Mouse (Mus musculus): ENCODE data around the gene Pum1. TPM values are rescaled to one million over a fixed set of nuclear protein-coding genes. Genes with fewer than 3 reads are reported as not detected.

Gene Pum1
- total RNA-seq, 2 experiments from 2014 or later, result 122 to 125 TPM

- DNase-seq (ENCODE audit: low spot score in 2 of 2), result no peak
- H3K4me3 ChIP-seq, result no peak overlapping the region
- H3K27ac ChIP-seq, result peak overlapping the region; percentile 23; the same call in 1 of the 2 replicates
- no peak for TF ChIP-seq CTCF (conservative IDR thresholded peaks at IDR 0.05)
Measured at GRCm38 (mm10) chr4:130753755-130754154, 90.6 kb downstream of the Pum1 start.

GRCm38 (mm10) chr4:130754776-130755175 is 91.7 kb downstream of the Pum1 start:
- Histone ChIP-seq H3K27ac (0 out of 2 replicates have a peak overlapping the region, but pooled peaks have one; percentile 4), H3K4me3 (no peak overlapping the region)
- DNase-seq (ENCODE audit: low spot score in 2 of 2), result no peak
- no peak for TF ChIP-seq CTCF (conservative IDR thresholded peaks at IDR 0.05)

GRCm38 (mm10) chr4:130759875-130760274 is 96.8 kb downstream of the Pum1 start:
- Histone ChIP-seq H3K27ac (no peak overlapping the region), H3K4me3 (no peak overlapping the region)
- DNase-seq (ENCODE audit: low spot score in 2 of 2), result no peak
- TF ChIP-seq CTCF (conservative IDR thresholded peaks at IDR 0.05), result no peak

GRCm38 (mm10) chr4:130761809-130762208 is 98.7 kb downstream of the Pum1 start:
- DNase-seq (ENCODE audit: low spot score in 2 of 2), result no peak
- no peak overlapping the region for H3K27ac ChIP-seq
- H3K4me3 ChIP-seq, result no peak overlapping the region
- no peak for TF ChIP-seq CTCF (conservative IDR thresholded peaks at IDR 0.05)

- no peak for DNase-seq (ENCODE audit: low spot score in 2 of 2)
- Histone ChIP-seq H3K27ac (0 out of 2 replicates have a peak overlapping the region, but pooled peaks have one; percentile 32), H3K4me3 (no peak overlapping the region)
- no peak for TF ChIP-seq CTCF (conservative IDR thresholded peaks at IDR 0.05)
Measured at GRCm38 (mm10) chr4:130765399-130766160, 102.5 kb downstream of the Pum1 start.

GRCm38 (mm10) chr4:130766387-130766786 is 103.3 kb downstream of the Pum1 start:
- no peak for TF ChIP-seq CTCF (conservative IDR thresholded peaks at IDR 0.05)
- no peak for DNase-seq (ENCODE audit: low spot score in 2 of 2)
- Histone ChIP-seq H3K4me3 (no peak overlapping the region), H3K27ac (no peak overlapping the region)

GRCm38 (mm10) chr4:130766926-130767325 is 103.8 kb downstream of the Pum1 start:
- no peak overlapping the region for H3K27ac ChIP-seq
- H3K4me3 ChIP-seq, result no peak overlapping the region
- DNase-seq (ENCODE audit: low spot score in 2 of 2), result no peak
- TF ChIP-seq CTCF (conservative IDR thresholded peaks at IDR 0.05), result no peak

- H3K4me3 ChIP-seq, result no peak overlapping the region
- no peak for DNase-seq (ENCODE audit: low spot score in 2 of 2)
- TF ChIP-seq CTCF (conservative IDR thresholded peaks at IDR 0.05), result no peak
Measured at GRCm38 (mm10) chr4:130773899-130774298, 110.8 kb downstream of the Pum1 start.

GRCm38 (mm10) chr4:130774822-130775221 is 111.7 kb downstream of the Pum1 start:
- DNase-seq (ENCODE audit: low spot score in 2 of 2), result no peak
- Histone ChIP-seq H3K27ac (no peak overlapping the region), H3K4me3 (no peak overlapping the region)
- TF ChIP-seq CTCF (conservative IDR thresholded peaks at IDR 0.05), result no peak

More at GRCm38 (mm10) chr4:130773899-130774298, 110.8 kb downstream of the Pum1 start:
- H3K27ac ChIP-seq, result 0 out of 2 replicates have a peak overlapping the region, but pooled peaks have one; percentile 20

GRCm38 (mm10) chr4:130777647-130778046 is 114.5 kb downstream of the Pum1 start:
- no peak for DNase-seq (ENCODE audit: low spot score in 2 of 2)
- no peak for TF ChIP-seq CTCF (conservative IDR thresholded peaks at IDR 0.05)
- H3K27ac ChIP-seq, result peak overlapping the region; percentile 54
- H3K4me3 ChIP-seq, result no peak overlapping the region

- DNase-seq (ENCODE audit: low spot score in 2 of 2), result peak in 1 of 2 experiments; percentile 75
- Histone ChIP-seq H3K27ac (peak overlapping the region; percentile 54), H3K4me3 (no peak overlapping the region)
- TF ChIP-seq CTCF (conservative IDR thresholded peaks at IDR 0.05), result no peak
Measured at GRCm38 (mm10) chr4:130779037-130779436, 115.9 kb downstream of the Pum1 start.

GRCm38 (mm10) chr4:130782492-130782891 is 119.4 kb downstream of the Pum1 start:
- Histone ChIP-seq H3K4me3 (no peak overlapping the region), H3K27ac (no peak overlapping the region)
- TF ChIP-seq CTCF (conservative IDR thresholded peaks at IDR 0.05), result no peak
- no peak for DNase-seq (ENCODE audit: low spot score in 2 of 2)

GRCm38 (mm10) chr4:130784755-130785154 is 121.6 kb downstream of the Pum1 start:
- TF ChIP-seq CTCF (conservative IDR thresholded peaks at IDR 0.05), result peak; percentile 79
- no peak overlapping the region for H3K27ac ChIP-seq
- no peak overlapping the region for H3K4me3 ChIP-seq
- DNase-seq (ENCODE audit: low spot score in 2 of 2), result peak; percentile 44 to 70

GRCm38 (mm10) chr4:130787530-130787929 is 124.4 kb downstream of the Pum1 start:
- Histone ChIP-seq H3K4me3 (no peak overlapping the region), H3K27ac (no peak overlapping the region)
- no peak for TF ChIP-seq CTCF (conservative IDR thresholded peaks at IDR 0.05)
- DNase-seq (ENCODE audit: low spot score in 2 of 2), result no peak
